Mouse (Mus musculus) CD8-positive naive resting alpha-beta T cell, adult 2 months (primary cell): ENCODE results near the gene Lect2.
A peak's percentile ranks its signal among the peaks of the same experiment; 100 is the strongest.

ENCODE experiments used
- DNase-seq, 2 experiments: peaks; one replicate each; pipeline ENCODE4 v3.0.0; 2022; ENCODE audit warnings: low read depth in 2 of 2, low spot score in 2 of 2

Gene Lect2

DNA sequence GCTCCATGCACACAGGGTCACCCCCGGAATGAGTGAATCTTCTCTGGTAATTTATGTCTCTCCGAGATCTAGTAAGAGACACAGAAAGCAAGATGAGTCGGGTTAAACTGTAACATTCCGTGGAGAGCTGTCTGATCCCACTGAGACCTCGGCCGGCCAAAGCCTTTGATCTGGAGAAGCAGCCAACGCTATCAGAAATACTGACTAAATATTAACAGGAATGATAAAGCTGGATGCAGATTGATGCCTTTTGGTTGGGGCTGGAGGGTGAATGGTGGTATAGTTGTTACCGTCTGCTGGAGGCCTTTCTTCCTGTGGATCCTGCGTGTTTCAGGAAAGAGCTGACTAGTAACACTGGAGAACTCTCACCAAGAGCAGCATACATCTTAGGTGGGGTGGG, at the start of gene Lect2:
Gene Lect2, minus strand, starts transcription at position 102 of the 400 bp plus-strand sequence.
- DNase-seq = no peak

DNA sequence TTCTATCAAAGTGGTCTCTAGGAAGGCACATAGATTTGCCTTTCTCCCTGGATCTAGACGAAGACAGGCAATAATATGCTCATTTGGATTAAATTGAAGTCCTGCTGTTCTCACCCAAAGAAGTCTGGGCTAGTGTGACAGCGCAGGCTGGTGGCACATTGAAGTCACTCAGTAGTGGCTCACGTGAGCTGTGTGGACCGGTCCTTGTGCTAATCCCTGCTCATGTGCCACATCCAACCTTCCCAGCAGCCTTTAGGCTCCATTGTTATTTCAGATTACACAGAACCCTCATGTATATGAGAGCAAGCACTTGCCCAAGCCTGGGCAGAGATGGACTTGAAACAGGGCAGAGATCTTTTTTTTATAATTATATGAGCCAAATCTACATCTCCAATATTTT, 49.0 kb upstream of the Lect2 start:
- DNase-seq = no peak

- no peak for DNase-seq
Measured at GRCm38 (mm10) chr13:56595246-56595645, 46.9 kb upstream of the Lect2 start.

DNA sequence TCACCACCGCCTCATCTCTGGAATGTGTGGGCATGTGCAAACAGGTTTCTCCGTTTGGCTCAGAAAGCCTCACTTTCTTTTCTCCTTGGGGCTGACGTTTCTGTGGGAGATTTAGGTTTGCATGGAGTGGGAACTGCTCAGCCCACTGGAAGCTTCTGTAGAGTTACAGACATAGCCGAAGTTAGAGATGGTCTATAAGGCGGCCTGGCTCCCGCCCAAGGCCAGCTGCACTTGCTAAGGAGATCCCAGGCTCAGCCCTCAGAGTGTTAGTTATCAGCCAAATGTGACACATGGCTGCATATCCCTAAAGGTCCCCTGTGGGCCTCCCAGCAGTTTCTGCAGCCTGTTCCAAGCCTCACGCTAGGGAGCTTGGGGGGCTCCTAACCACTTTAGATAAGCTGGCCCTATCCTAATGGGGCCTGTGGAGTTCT, 45.7 kb upstream of the Lect2 start:
- DNase-seq = no peak

- DNase-seq = no peak
Measured at GRCm38 (mm10) chr13:56593196-56593595, 44.9 kb upstream of the Lect2 start.

DNA sequence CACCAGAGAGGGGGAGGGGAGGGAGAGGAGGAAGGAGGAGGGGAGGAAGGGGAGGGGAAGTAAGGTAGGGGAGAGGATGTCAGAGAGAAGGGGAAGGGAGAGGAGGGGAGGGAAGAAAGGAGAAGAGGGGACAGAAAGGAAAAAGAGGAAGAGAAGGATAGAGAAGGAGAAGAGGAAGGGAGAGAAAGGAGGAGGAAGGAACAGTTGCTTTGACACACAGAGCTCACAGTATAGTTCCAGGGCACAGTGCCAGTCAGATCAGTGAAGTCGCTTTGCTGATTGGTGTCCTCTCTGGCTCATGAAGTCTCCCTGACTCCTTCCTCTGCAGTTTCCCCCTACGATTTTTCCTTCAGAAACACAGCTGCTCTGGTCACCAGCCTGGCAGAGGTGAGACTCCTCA, 43.6 kb upstream of the Lect2 start:
- DNase-seq = no peak

DNA sequence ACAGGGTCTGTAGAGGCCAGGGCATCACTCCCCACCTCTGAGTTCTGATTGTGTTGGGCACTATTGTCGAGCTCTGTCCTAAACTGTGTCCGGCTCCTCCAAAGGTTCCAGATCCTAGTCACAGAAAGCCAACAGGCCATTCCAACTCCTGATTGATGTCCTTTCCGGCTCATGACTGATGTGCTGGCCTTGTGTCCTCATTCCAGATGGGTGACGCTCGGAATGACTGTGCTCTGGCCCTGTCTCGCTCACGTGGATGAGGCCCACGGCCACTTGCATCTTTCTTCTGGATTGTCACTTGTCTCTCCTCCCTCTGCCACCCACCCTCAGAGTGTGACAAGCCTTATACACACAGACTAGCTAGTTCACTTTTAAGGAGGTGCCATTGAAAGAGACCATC, 42.9 kb upstream of the Lect2 start:
- no peak for DNase-seq

GRCm38 (mm10) chr13:56590202-56590601, 41.9 kb upstream of the Lect2 start:
- DNase-seq = no peak

DNA sequence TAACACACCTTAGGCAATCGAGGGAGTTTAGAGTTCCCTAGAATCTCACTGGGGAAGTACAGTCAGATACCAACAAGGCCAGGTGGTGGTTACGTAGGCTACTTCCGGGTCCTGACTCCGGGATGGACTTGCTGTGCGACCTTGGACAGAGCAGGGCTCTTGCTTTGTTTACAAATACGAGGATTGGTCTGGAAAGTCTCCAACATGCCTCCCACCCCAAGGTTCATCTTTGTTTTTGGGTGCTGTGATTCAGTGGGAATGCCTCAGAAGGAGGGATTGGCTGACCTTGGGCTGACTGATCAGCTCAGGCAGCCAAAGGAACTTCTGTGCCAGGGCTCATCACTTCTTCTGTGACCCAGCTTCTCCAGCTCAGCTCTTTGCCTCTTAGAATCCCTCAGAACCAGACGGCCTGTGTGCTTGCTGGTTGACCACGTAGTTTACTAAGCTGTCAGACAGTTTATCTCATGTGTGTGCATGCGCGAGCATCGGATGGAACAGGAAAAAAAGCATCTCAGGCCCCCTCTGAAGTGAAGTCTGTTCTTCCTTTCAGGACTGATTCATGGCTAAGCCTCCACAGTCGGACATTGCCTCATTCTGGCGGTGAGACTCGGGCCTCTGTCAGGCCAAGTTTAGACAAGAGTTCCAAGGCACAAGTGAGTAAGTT, 40.3 kb upstream of the Lect2 start:
- no peak for DNase-seq

GRCm38 (mm10) chr13:56586046-56586445, 37.7 kb upstream of the Lect2 start:
- DNase-seq = no peak

DNA sequence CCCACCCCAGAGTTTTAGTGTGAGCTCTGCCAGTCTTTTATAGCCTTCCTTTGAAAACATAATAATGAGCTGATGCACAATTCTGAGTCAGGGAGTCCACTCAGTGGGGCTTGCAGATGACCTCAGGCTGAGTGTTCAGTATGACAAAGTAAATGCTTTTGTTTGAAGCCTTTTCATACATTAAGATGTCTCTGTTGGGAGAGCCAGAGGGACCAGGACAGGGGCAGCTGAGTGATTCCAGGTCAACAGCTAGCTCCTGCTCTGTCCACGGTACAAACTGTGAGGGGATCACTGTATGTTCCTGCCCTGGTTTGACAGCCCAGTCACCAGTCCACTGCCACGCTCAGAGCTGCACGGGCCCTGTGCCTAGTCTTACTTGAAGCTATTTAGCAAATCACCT, 34.4 kb upstream of the Lect2 start:
- no peak for DNase-seq

DNA sequence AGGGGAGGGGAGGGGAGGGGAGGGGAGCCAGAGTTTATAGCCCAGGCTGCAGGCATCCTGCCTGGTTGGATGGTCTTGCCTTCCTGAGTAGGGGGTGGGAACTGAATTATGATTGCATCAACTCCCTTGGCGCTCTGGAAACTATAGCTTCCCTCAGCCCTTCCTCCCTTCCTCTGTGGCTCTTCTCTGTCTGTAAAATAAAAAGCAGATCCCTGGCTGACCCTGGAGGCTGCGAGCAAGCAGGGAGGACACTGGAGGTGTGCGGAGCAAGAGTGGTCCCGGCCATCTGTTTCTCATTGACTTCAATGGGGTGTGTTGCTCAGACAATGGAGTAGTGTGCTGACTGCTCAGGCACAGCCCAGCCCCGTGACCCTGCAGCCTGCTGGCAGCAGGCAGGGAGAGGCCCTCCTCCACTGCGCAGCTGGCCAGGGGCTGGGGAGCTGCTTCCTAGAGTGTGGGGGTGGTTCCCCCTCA, 33.7 kb upstream of the Lect2 start:
- DNase-seq = no peak

DNA sequence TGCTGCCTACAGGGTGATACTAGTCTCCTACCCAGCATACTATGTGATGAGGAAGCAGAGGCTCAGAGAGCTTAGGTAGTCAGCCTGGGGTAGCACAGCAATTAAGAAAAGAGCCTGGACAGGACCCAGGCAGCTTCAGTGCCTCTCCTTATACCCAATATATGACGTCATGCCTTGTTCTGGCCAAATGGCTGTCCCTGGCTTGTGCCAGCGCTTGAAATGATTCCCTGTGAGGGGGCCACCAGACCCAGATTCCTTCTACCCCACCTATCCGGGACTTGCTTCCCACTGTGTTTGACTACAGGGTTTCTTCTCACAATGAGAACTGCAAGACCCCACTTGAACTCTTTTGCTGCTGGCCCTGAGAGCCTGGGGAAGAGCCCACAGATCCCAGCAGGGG, 33.2 kb upstream of the Lect2 start:
- DNase-seq = no peak

- DNase-seq = no peak
Measured at GRCm38 (mm10) chr13:56580450-56580849, 32.1 kb upstream of the Lect2 start.

GRCm38 (mm10) chr13:56578097-56578496, 29.8 kb upstream of the Lect2 start:
- no peak for DNase-seq

GRCm38 (mm10) chr13:56575701-56576321, 27.5 kb upstream of the Lect2 start:
- DNase-seq = peak; percentile 30 to 54

GRCm38 (mm10) chr13:56575074-56575473, 26.8 kb upstream of the Lect2 start:
- no peak for DNase-seq

GRCm38 (mm10) chr13:56571645-56572044, 23.3 kb upstream of the Lect2 start:
- no peak for DNase-seq

- no peak for DNase-seq
Measured at GRCm38 (mm10) chr13:56566336-56566735, 18.0 kb upstream of the Lect2 start.

DNA sequence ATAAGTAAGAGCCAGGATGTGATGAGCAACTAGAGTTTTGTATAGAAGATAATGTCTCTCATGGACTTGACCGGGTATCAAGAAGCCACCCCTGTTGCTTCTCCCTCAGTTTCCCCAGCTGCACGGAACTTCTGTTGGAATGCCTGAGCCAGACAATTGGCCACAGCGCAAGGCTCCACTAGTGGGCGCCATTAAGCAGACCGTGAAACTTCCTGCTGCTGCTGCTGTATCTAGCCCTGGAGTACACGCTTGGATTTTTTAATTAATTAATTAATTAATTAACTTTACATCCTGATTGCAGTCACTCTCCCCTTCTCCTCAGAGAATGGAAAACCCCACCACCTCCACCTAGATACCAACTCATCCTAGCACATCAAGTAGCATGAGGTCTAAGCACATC, 14.8 kb upstream of the Lect2 start:
- DNase-seq = no peak

DNA sequence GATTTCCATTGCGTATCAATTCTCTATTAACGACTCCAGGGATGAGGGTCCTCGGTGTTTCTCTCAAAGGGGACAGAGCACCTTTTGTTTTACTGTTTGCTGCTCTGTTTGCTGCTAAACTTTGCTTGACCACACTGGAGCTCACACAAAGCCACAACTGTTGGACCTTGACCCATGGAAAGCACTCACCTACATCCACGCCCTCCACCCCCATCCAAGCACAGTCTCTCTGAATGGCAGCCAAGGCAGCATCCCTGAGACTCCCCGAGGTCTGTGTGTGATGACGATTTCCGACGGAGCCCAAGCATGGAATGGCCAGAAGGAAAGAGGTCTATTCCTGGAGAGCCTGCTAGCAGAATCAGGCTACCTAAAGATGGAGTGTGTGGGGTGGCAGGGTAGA, 12.8 kb upstream of the Lect2 start:
- DNase-seq = no peak

GRCm38 (mm10) chr13:56559841-56560370, 11.6 kb upstream of the Lect2 start:
- no peak for DNase-seq

- DNase-seq = no peak
Measured at GRCm38 (mm10) chr13:56558811-56559210, 10.5 kb upstream of the Lect2 start.
